Mouse (Mus musculus) heart, embryonic 11.5 days (tissue): ENCODE data around the gene Erc2. TPM values are rescaled to one million over a fixed set of nuclear protein-coding genes. Genes with fewer than 3 reads are reported as not detected.

Experiments
- ATAC-seq: fragments of 200-750 bp; cut with Nextera tagmentation; replicated peaks from 2 replicates; pipeline ENCODE4 v1.8.0; 2017; ENCODE audit warnings: moderate library complexity; ENCODE audit not compliant: insufficient number of reproducible peaks, low FRiP score, low TSS enrichment
- H3K27ac ChIP-seq: fragments of 300-500 bp; sonication (generic); 2 replicates; pipeline ENCODE4 v1.5.1; 2014; ENCODE audit warnings: mild to moderate bottlenecking, low read depth, low read length
- H3K27me3 ChIP-seq: fragments of 300-500 bp; sonication (generic); 2 replicates; pipeline ENCODE4 v1.6.1; 2014; ENCODE audit warnings: mild to moderate bottlenecking, low read length, mixed read lengths; ENCODE audit not compliant: control insufficient read depth, insufficient read depth
- H3K36me3 ChIP-seq: fragments of 300-500 bp; sonication (generic); 2 replicates; pipeline ENCODE4 v1.6.1; 2014; ENCODE audit warnings: mild to moderate bottlenecking, low read length, moderate library complexity, mixed read lengths; ENCODE audit not compliant: control insufficient read depth, insufficient read depth
- H3K4me1 ChIP-seq: fragments of 300-500 bp; sonication (generic); 2 replicates; pipeline ENCODE4 v1.6.1; 2014; ENCODE audit warnings: low read length; ENCODE audit not compliant: control insufficient read depth, insufficient read depth
- H3K4me2 ChIP-seq: fragments of 300-500 bp; sonication (generic); 2 replicates; pipeline ENCODE4 v1.6.1; 2014; ENCODE audit warnings: mild to moderate bottlenecking, moderate library complexity
- H3K4me3 ChIP-seq: fragments of 300-500 bp; sonication (generic); 2 replicates; pipeline ENCODE4 v1.5.1; 2014; ENCODE audit warnings: low read depth, low read length
- H3K9ac ChIP-seq: fragments of 300-500 bp; sonication (generic); 2 replicates; pipeline ENCODE4 v1.6.1; 2014; ENCODE audit warnings: mild to moderate bottlenecking, low read depth, low read length, moderate library complexity
- H3K9me3 ChIP-seq: fragments of 300-500 bp; sonication (generic); replicated peaks from 2 replicates; pipeline ENCODE4 v1.6.1; 2016; ENCODE audit warnings: low read length; ENCODE audit not compliant: control insufficient read depth
- WGBS: fragments of 180-500 bp; shearing (Covaris S2); extraction: QIAGEN DNeasy Blood & Tissue Kit; methylation state at CpG from one replicate; pipeline ENCODE4 v1.1.7; 2014; ENCODE audit not compliant: insufficient replicate concordance; 5-methylcytosine and 5-hydroxymethylcytosine counted together
- polyA plus RNA-seq: library from polyadenylated mRNA; unstranded; fragments of >200 nt; fragmentation: Nextera tagmentation; extraction: Ambion mirVana; gene quantifications from 2 replicates; pipeline ENCODE4 v1.2.1, GENCODE M21; 2014

Erc2 gene
- polyA plus RNA-seq, 1 experiment from 2014 or later: 6.2 TPM

DNA sequence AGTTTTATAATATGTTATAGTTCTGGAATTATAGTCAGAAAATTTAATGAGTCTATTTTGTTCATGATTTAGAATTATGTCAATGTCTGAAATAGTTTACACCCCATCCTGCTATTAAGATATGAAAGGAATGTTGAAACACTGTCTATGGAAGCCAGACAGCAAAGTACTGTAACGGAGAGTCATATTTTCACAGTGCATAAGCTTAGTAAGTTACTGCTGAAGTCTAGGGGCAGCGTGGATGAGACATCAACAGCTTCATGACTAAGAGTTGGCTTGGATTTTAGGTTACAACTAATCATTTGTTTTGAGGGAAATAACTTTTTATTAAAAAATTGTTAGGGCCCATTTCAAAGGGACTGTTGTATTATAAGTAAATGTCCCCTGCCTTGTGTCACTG, 412.8 kb downstream of the Erc2 start:
- H3K36me3 ChIP-seq: no peaks in the 10 kb centered on the region
- H3K27ac ChIP-seq: no peak overlapping the region
- no peak overlapping the region for H3K4me3 ChIP-seq
- no peaks in the 10 kb centered on the region for H3K9me3 ChIP-seq
- no peaks in the 10 kb centered on the region for H3K27me3 ChIP-seq
- 45% methylated on average over 2 of the region's 2 CpGs for WGBS
- no peak for ATAC-seq
- no peak overlapping the region for H3K4me2 ChIP-seq
- no peaks in the 10 kb centered on the region for H3K4me1 ChIP-seq
- H3K9ac ChIP-seq: no peak overlapping the region

DNA sequence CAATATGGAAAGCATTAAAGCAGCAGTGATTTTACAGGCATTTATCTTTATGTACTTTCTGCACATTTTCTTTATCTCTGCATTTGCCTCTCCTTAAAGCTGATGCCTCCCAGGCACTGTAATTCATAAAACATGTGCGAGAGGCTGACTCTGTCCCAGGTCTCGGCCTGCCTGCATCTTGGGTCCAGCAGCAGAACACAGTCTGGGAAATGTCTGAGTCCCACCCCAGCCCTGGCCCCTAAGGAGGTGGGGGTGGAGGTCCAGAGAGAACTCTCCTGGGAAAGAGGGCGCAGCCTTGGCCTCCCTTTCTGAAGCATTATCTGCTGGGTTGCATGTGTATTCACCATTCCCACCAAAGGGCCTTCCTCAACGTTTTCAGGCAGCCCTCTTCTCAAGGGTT, 420.9 kb downstream of the Erc2 start:
- no peaks in the 10 kb centered on the region for H3K9me3 ChIP-seq
- 56% methylated on average over 4 of the region's 4 CpGs for WGBS
- H3K36me3 ChIP-seq: no peaks in the 10 kb centered on the region
- H3K9ac ChIP-seq: no peak overlapping the region
- no peak overlapping the region for H3K4me2 ChIP-seq
- no peak overlapping the region for H3K27ac ChIP-seq
- no peak overlapping the region for H3K4me3 ChIP-seq
- no peaks in the 10 kb centered on the region for H3K4me1 ChIP-seq
- no peaks in the 10 kb centered on the region for H3K27me3 ChIP-seq
- ATAC-seq: no peak; the same call in 1 of the 2 replicates

DNA sequence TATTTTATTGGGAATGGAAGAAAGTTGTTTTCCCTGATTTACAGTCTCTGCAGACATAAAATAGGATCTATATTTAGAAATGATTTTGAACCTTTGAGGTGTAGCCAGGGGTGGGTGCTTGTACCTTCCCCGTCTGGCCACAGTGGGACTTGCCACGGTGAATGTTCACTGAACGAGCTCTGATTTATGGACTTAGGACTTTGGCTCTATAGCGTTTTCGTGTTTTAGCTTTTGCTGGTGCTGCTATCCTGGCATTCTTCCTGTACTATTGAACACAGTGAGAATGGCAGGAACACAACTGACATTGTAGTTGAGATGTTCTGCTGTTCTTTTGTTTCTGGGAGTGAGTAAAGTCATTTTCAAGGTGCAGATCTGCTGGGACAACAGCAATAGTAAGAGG, 429.4 kb downstream of the Erc2 start:
- Histone ChIP-seq H3K36me3 (no peaks in the 10 kb centered on the region), H3K4me3 (no peak overlapping the region), H3K27me3 (no peaks in the 10 kb centered on the region), H3K9me3 (no peaks in the 10 kb centered on the region), H3K4me1 (peaks cover 8% of the 10 kb centered on the region), H3K27ac (no peak overlapping the region), H3K4me2 (no peak overlapping the region), H3K9ac (no peak overlapping the region)
- ATAC-seq: no peak
- 85% methylated on average over 5 of the region's 5 CpGs for WGBS

DNA sequence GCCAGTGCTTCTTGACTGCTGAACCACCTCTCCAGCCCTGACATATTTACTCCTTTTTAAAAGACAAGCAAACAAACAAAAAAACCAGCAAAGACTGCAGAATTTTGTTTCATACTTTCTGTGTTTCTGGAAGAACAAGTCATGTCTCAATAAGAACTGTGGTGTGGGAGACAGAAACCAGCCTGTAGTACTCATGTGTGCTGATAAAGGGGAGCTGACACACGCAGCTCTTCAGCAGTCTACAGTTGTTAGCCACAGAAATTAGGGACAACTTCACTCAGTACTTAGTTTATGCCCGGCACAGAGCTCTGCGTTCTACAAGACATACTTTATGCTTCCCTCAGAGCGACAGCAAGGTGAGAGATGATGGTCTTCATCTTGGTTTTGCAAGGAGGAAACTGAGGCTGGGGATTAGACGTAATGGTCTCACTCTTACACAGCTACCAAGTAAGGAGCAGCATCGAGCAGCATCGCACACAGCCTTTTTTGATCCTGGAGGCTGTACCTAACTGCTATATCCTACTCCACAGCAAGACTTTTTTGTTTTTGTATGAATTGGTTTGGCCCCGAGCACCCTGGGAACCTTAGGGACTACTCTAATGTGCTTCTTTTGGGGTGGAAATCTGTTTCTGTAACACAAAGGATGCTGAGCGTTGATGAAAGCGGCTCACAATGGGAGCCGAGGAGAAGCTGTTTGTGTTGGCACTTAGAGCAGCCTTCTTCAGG, 435.1 kb downstream of the Erc2 start:
- Histone ChIP-seq H3K4me2 (peak overlapping the region; percentile 39), H3K36me3 (no peaks in the 10 kb centered on the region), H3K4me1 (peaks cover 24% of the 10 kb centered on the region), H3K27ac (no peak overlapping the region), H3K4me3 (no peak overlapping the region), H3K9me3 (no peaks in the 10 kb centered on the region), H3K9ac (no peak overlapping the region), H3K27me3 (no peaks in the 10 kb centered on the region)
- 38% methylated on average over 11 of the region's 11 CpGs for WGBS
- ATAC-seq: no peak

GRCm38 (mm10) chr14:28057885-28058860, 435.9 kb downstream of the Erc2 start:
- 0 out of 2 replicates have a peak overlapping the region, but pooled peaks have one; percentile 15 for H3K27ac ChIP-seq
- 22% methylated on average over 18 of the region's 18 CpGs for WGBS
- no peak overlapping the region for H3K9ac ChIP-seq
- no peaks in the 10 kb centered on the region for H3K9me3 ChIP-seq
- no peak overlapping the region for H3K4me3 ChIP-seq
- H3K27me3 ChIP-seq: no peaks in the 10 kb centered on the region
- H3K36me3 ChIP-seq: no peaks in the 10 kb centered on the region
- ATAC-seq: no peak; the same call in 1 of the 2 replicates
- H3K4me2 ChIP-seq: peak overlapping the region; percentile 39
- H3K4me1 ChIP-seq: peaks cover 24% of the 10 kb centered on the region

- Histone ChIP-seq H3K9me3 (no peaks in the 10 kb centered on the region), H3K27ac (no peak overlapping the region), H3K9ac (no peak overlapping the region), H3K4me2 (no peak overlapping the region), H3K36me3 (no peaks in the 10 kb centered on the region), H3K4me1 (peaks cover 22% of the 10 kb centered on the region), H3K27me3 (no peaks in the 10 kb centered on the region), H3K4me3 (no peak overlapping the region)
- WGBS: 87% methylated on average over 4 of the region's 4 CpGs
- ATAC-seq: no peak
Observed at GRCm38 (mm10) chr14:28060891-28061290, 438.7 kb downstream of the Erc2 start.

DNA sequence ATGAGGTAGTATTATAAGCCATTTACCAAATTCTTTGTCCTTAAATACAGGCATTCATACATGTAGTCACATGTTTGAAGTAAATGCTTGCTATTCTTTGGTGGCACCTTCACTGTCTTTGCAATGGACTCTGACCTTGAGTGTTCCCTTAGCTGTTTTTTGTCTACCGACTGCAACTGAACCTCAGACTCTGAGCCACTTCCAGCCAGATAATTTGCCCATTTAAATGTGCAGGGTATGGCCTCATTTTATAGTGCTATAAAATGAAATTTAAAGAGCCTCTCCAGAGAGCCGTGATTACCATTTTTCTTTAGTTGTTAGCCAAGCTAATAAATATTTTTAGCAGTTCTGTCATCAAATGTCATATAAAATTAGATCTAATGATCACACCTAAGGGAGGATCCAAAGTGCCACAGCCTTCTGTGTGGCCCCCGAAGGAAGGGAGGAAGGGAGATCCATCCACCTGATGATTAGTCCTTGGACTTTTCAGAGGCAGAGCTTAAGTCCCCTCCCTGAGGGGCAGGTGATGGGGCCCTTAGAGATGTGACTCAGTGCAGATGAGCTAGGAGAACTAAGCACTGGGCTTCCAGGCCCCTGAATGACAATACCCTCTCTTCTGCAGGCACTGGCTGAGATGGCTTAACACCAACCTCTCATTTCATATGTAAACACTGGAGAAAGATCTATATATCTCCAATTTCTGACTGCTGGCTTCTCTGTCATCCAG, 439.6 kb downstream of the Erc2 start:
- no peak overlapping the region for H3K4me3 ChIP-seq
- no peak overlapping the region for H3K27ac ChIP-seq
- peaks cover 15% of the 10 kb centered on the region for H3K4me1 ChIP-seq
- H3K27me3 ChIP-seq: no peaks in the 10 kb centered on the region
- H3K4me2 ChIP-seq: no peak overlapping the region
- H3K9ac ChIP-seq: no peak overlapping the region
- no peak for ATAC-seq
- 74% methylated on average over 3 of the region's 3 CpGs for WGBS
- no peaks in the 10 kb centered on the region for H3K36me3 ChIP-seq
- no peaks in the 10 kb centered on the region for H3K9me3 ChIP-seq

DNA sequence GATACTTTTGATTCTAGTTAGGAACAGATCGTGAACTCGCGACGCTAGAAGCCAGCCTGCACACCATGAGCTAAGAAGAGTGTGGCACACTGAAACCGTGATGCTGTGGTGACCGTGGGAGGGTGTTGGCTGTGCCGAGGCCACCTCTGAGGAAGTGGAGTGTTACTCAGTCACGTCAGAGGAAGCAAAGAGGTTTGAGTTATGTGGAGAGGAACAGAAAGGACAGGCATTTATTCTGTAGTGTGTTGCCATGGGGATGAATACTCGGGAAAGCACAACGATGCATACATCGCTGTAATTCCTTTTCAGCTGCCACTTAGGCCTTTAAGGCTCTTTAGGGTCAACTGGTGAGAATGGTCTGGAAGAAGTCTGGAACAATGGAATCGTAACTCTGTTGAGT, 445.8 kb downstream of the Erc2 start:
- WGBS: 75% methylated on average over 12 of the region's 12 CpGs
- Histone ChIP-seq H3K4me3 (no peak overlapping the region), H3K9me3 (no peaks in the 10 kb centered on the region), H3K9ac (no peak overlapping the region), H3K4me2 (no peak overlapping the region), H3K36me3 (no peaks in the 10 kb centered on the region), H3K27ac (no peak overlapping the region), H3K4me1 (no peaks in the 10 kb centered on the region), H3K27me3 (no peaks in the 10 kb centered on the region)
- no peak for ATAC-seq
